Mouse (Mus musculus): Measurements from ENCODE around the gene Grcc10.
A peak's percentile ranks its signal among the peaks of the same experiment; 100 is the strongest.

The Grcc10 gene

GRCm38 (mm10) chr6:124729850-124730705 is 11.1 kb downstream of the Grcc10 start:
- DNase-seq = no peak

DNA sequence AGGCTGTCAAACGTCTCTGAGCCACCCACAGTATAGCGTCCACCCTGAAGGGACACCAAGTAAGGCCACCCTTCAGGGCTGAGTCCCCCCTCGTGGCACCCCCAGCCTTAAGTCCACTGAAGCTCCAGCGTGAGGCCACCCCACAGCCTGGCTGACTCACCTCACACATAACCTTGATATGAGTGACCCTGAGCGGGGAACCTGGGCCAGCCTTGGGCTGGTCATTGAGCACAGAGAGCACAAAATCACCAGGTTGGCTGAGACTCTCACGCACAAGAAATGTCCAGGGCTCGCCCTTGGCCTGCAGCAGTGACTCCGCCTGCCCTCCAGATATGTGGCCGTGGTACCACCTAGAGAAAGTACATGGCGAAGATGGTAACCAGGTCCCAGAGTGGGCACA is 12.6 kb downstream of the Grcc10 start:
- no peak for DNase-seq

DNA sequence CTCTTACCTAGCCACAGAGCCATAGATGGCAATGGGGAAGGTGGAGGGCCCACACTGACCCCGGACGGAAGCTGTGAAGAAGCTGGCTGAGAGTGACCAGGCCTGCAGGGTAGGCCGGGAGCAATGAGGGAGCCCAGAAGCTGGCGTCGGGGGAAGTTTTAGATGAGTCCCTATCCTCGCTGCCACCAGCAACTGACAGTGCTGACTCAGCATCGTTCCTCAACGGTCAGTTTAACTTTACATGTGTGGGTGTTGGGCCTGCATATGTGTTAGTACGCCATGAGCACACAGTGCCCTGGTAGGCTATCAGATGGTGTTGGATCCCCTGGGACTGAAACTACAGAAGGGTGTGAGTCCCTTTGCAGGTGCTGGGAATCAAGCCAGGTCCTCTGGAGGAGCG is 16.7 kb downstream of the Grcc10 start:
- DNase-seq = no peak

GRCm38 (mm10) chr6:124723541-124723940 is 17.6 kb downstream of the Grcc10 start:
- DNase-seq = no peak

DNA sequence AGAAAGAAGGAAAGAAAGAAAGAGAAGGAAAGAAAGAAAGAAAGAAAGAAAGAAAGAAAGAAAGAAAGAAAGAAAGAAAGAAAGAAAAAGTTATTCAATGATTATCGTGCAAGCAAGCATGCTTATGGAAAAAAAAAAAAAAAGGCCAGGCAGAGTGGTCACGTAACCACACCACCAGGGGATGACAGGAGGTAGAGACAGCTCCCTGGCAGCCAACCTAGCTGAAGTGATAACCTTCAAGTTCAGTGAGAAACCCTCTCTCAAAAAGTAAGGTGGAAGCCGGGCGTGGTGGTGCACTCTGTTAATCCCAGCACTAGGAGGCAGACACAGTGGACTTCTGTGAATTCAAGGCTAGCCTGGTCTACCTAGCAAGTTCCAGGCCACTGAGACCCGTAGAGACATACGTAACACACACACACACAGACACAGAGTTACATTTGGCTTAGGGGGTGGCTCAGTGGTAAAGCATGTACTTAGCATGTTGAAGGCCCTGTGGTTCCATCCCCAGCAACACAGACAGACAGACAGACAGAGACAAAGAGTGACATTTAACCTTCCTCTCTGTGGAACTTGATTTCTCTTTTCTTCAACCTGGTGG is 18.2 kb downstream of the Grcc10 start:
- no peak for DNase-seq

DNA sequence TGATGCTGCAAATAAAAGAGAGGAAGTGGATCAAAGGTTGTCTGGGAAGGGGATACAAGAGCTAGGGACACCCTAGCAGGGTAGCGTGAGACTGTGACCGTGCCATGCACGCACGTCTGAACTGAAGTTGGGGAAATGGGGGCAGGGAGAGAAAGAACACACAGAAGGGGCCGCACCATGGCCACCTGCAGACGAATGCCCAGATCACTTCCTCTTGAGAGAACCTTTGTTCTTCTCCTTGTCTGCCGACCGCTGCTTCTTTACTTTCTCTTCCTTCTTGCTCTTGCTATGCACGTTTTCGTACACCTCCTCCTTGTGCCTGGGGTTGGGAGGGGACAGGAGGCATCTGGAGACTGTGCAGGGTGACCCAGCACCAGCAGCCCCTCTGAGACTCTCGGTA is 20.3 kb downstream of the Grcc10 start:
- DNase-seq = no peak

- DNase-seq = no peak
Observed at GRCm38 (mm10) chr6:124719354-124719978, 21.7 kb downstream of the Grcc10 start.

DNA sequence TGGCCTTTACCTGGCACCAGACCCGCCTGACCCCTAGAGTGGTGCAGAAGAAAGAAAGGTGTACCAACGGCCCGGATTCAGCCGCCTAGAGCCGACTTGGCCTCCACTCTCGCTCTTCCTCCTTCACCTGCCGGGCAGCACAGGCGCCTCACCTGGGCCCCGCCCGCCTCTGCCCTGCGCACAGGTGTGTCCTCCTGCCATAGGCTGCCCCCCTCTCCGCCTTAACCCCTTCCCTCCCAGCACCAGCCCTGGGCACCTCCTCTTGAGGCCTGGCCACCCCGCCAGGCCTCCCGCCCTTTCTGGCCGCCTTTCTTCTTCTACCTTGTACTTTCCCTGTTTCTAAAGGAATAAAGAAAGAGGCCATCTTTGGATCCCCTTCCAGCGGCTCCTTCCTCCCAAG is 22.5 kb downstream of the Grcc10 start:
- DNase-seq = peak; percentile 62 to 91

DNA sequence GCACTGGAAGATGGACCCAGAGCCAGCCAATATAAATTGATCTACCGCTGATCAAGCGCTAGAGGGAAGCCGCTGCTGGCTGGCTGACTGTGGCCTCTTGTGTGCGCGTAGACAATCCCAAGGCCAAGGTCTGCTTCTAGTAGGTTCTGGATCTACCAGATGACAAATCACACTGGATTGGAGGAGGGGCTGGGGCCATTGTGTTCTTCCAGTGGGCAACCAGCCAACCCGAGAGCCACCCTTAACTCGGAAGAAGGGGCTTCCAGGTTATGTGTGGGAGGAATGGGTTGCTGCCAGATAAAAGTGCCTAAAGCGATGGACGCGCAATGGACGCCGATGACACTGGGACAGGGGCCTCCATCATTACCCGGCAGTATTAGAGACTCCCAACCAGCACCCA is 23.2 kb downstream of the Grcc10 start:
- no peak for DNase-seq

GRCm38 (mm10) chr6:124716864-124717490 is 24.2 kb downstream of the Grcc10 start:
- peak; percentile 67 to 70 for DNase-seq

- DNase-seq = no peak
Observed at GRCm38 (mm10) chr6:124712918-124713317, 28.3 kb downstream of the Grcc10 start.

- DNase-seq = peak; percentile 99
Observed at GRCm38 (mm10) chr6:124711824-124712782, 29.1 kb downstream of the Grcc10 start, which contains the start of the genes Emg1 and Phb2. Gene Emg1 (minus strand): TSS chr6:124712178. Gene Phb2 (plus strand): TSS chr6:124712336.

- DNase-seq = peak in 1 of 2 experiments; percentile 40
Observed at GRCm38 (mm10) chr6:124708289-124708889, 32.8 kb downstream of the Grcc10 start.

DNA sequence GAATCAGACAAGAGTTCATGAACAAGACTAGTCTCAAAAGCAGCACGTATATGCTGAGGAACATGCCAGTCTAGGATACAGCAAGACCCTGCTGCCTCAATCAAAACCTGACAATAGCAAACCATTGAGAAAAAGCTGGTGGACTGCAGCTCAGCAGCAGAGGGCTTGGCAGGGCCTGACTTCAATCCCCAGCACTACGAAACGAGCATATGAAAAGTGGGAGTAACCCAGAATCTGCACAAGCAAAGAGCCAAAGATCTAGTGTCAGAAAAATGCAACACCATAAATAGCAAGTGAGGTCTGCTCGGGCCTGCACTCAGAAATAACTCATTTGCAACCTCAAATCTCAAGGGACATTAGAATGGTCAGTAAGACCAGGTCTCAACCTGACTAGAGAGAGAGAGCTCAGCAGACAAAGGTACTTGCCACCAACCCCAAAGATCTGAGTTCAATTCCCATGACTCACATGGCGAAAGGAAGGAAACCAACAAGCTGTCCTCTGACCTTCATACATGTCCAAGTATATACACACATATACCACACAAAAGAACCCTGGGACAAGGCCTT is 35.0 kb downstream of the Grcc10 start:
- DNase-seq = no peak

DNA sequence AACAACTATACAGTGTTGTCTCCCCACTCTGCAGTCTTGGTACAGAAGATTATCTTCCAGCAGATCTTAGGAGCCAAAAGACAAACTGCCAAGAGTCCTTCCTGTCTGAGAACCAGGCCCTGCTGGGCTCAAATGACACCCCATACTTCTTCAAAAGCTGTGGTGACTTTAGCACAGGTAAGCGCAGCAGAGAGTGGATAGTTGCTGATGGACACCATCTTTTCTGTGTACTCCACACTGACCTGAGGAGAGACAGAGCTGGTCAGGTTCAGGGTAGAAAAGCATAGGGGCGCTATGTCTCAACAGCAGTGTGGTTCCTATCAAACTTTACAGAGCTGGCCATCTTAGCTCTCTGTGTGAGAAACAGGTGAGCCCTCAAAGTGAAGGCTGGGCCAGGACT is 36.8 kb downstream of the Grcc10 start:
- DNase-seq = no peak

- peak in 1 of 2 experiments; percentile 37 for DNase-seq
Observed at GRCm38 (mm10) chr6:124703789-124704188, 37.4 kb downstream of the Grcc10 start.

- DNase-seq = peak; percentile 72 to 84
Observed at GRCm38 (mm10) chr6:124702784-124703103, 38.4 kb downstream of the Grcc10 start.

GRCm38 (mm10) chr6:124702102-124702783 is 38.9 kb downstream of the Grcc10 start:
- DNase-seq = no peak

- DNase-seq = peak in 1 of 2 experiments; percentile 41
Observed at GRCm38 (mm10) chr6:124701338-124701737, 39.8 kb downstream of the Grcc10 start.

- DNase-seq = peak; percentile 62 to 85
Observed at GRCm38 (mm10) chr6:124699962-124700610, 41.1 kb downstream of the Grcc10 start.

Data from kidney, postnatal 25 days (tissue).